Mouse (Mus musculus) limb, embryonic 11.5 days (tissue): Measurements from ENCODE around the gene Lin54. TPM values are rescaled to one million over a fixed set of nuclear protein-coding genes. Genes with fewer than 3 reads are reported as not detected.

ENCODE experiments used
- ATAC-seq: fragments of 200-750 bp; cut with Nextera tagmentation; 2 replicates; pipeline ENCODE4 v1.8.0; 2017; ENCODE audit warnings: low read depth; ENCODE audit not compliant: insufficient number of reproducible peaks, low FRiP score, low TSS enrichment
- DNase-seq: peaks from one replicate; pipeline ENCODE4 v3.0.0-alpha.2; 2015; ENCODE audit warnings: low spot score
- H3K27ac ChIP-seq: fragments of 300-500 bp; sonication (generic); replicated peaks from 2 replicates; pipeline ENCODE4 v1.5.1; 2014; ENCODE audit warnings: low read depth, mild to moderate bottlenecking, low read length
- H3K27me3 ChIP-seq: fragments of 300-500 bp; sonication (generic); 2 replicates; pipeline ENCODE4 v1.6.1; 2014; ENCODE audit warnings: mild to moderate bottlenecking, low read length, mixed read lengths; ENCODE audit not compliant: control insufficient read depth, insufficient read depth
- H3K36me3 ChIP-seq: fragments of 300-500 bp; sonication (generic); 2 replicates; pipeline ENCODE4 v1.6.1; 2014; ENCODE audit warnings: mild to moderate bottlenecking, low read length, moderate library complexity, mixed read lengths; ENCODE audit not compliant: control insufficient read depth, insufficient read depth
- H3K4me1 ChIP-seq: fragments of 300-500 bp; sonication (generic); 2 replicates; pipeline ENCODE4 v1.6.1; 2014; ENCODE audit warnings: low read length, mixed read lengths; ENCODE audit not compliant: control insufficient read depth, insufficient read depth
- H3K4me2 ChIP-seq: fragments of 300-500 bp; sonication (generic); 2 replicates; pipeline ENCODE4 v1.6.1; 2014; ENCODE audit warnings: low read depth, mild to moderate bottlenecking, moderate library complexity; ENCODE audit not compliant: severe bottlenecking
- H3K4me3 ChIP-seq: fragments of 300-500 bp; sonication (generic); 2 replicates; pipeline ENCODE4 v1.5.1; 2014; ENCODE audit warnings: low read depth, low read length
- H3K9ac ChIP-seq: fragments of 300-500 bp; sonication (generic); 2 replicates; pipeline ENCODE4 v1.6.1; 2014; ENCODE audit warnings: mild to moderate bottlenecking, low read length
- H3K9me3 ChIP-seq: fragments of 300-500 bp; sonication (generic); 2 replicates; pipeline ENCODE4 v1.6.1; 2016; ENCODE audit warnings: low read length; ENCODE audit not compliant: control insufficient read depth
- WGBS: fragments of 180-500 bp; shearing (Covaris S2); extraction: QIAGEN DNeasy Blood & Tissue Kit; methylation state at CpG from one replicate; pipeline ENCODE4 v1.1.7; 2014; 5-methylcytosine and 5-hydroxymethylcytosine counted together
- microRNA-seq: library from miRNA; unstranded; fragments of <30 nt; microRNA quantifications from one replicate; pipeline ENCODE4, GENCODE M21; 2016
- polyA plus RNA-seq: library from polyadenylated mRNA; unstranded; fragments of >200 nt; fragmentation: Nextera tagmentation; extraction: Ambion mirVana; gene quantifications from 2 replicates; pipeline ENCODE4 v1.2.1, GENCODE M21; 2014

The Lin54 gene
- polyA plus RNA-seq, 1 experiment from 2014 or later = 16.1 TPM

- DNase-seq (no peak), ATAC-seq (no peak)
- H3K36me3 ChIP-seq = no peaks in the 10 kb centered on the region; the same call in 1 of the 2 replicates
- H3K4me1 ChIP-seq = 0 out of 2 replicates have a peak, but pooled peaks cover 3% of the 10 kb centered on the region
- H3K9me3 ChIP-seq = no peaks in the 10 kb centered on the region
- 92% methylated on average over 3 of the region's 3 CpGs for WGBS
- H3K27me3 ChIP-seq = no peaks in the 10 kb centered on the region
- H3K9ac ChIP-seq = no peak overlapping the region
- H3K27ac ChIP-seq = no peak overlapping the region
- H3K4me2 ChIP-seq = no peak overlapping the region
- H3K4me3 ChIP-seq = no peak overlapping the region
Measured at GRCm38 (mm10) chr5:100412886-100413285, 87.6 kb downstream of the Lin54 start.

GRCm38 (mm10) chr5:100410281-100410680 is 90.2 kb downstream of the Lin54 start:
- WGBS = 89% methylated on average over 5 of the region's 5 CpGs
- ATAC-seq = no peak
- no peak overlapping the region for H3K9ac ChIP-seq
- no peaks in the 10 kb centered on the region for H3K27me3 ChIP-seq
- no peaks in the 10 kb centered on the region for H3K4me1 ChIP-seq
- H3K9me3 ChIP-seq = no peaks in the 10 kb centered on the region
- H3K4me2 ChIP-seq = no peak overlapping the region
- no peak overlapping the region for H3K27ac ChIP-seq
- peaks cover 2% of the 10 kb centered on the region; the same call in 1 of the 2 replicates for H3K36me3 ChIP-seq
- DNase-seq = no peak
- H3K4me3 ChIP-seq = no peak overlapping the region

- peaks cover 8% of the 10 kb centered on the region for H3K36me3 ChIP-seq
- ATAC-seq = no peak
- H3K4me3 ChIP-seq = no peak overlapping the region
- no peak for DNase-seq
- no peak overlapping the region for H3K9ac ChIP-seq
- WGBS = 92% methylated on average over 5 of the region's 5 CpGs
- no peaks in the 10 kb centered on the region for H3K9me3 ChIP-seq
- no peak overlapping the region for H3K4me2 ChIP-seq
- H3K4me1 ChIP-seq = no peaks in the 10 kb centered on the region
- no peak overlapping the region for H3K27ac ChIP-seq
- no peaks in the 10 kb centered on the region for H3K27me3 ChIP-seq
Measured at GRCm38 (mm10) chr5:100408485-100408884, 92.0 kb downstream of the Lin54 start.

GRCm38 (mm10) chr5:100396753-100397152 is 103.7 kb downstream of the Lin54 start:
- Histone ChIP-seq H3K27me3 (no peaks in the 10 kb centered on the region), H3K36me3 (peaks cover 30% of the 10 kb centered on the region; the same call in 1 of the 2 replicates), H3K4me3 (no peak overlapping the region), H3K9me3 (no peaks in the 10 kb centered on the region), H3K4me1 (no peaks in the 10 kb centered on the region), H3K9ac (no peak overlapping the region), H3K4me2 (no peak overlapping the region), H3K27ac (no peak overlapping the region)
- ATAC-seq (no peak), DNase-seq (no peak)
- WGBS = 96% methylated on average over 3 of the region's 3 CpGs

GRCm38 (mm10) chr5:100393681-100394080 is 106.8 kb downstream of the Lin54 start:
- H3K4me1 ChIP-seq = no peaks in the 10 kb centered on the region
- no peak overlapping the region for H3K4me3 ChIP-seq
- no peaks in the 10 kb centered on the region for H3K9me3 ChIP-seq
- DNase-seq (no peak), ATAC-seq (no peak)
- peaks cover 23% of the 10 kb centered on the region; the same call in 1 of the 2 replicates for H3K36me3 ChIP-seq
- no peak overlapping the region for H3K27ac ChIP-seq
- H3K27me3 ChIP-seq = no peaks in the 10 kb centered on the region
- no peak overlapping the region for H3K9ac ChIP-seq
- WGBS = 93% methylated on average over 3 of the region's 3 CpGs
- no peak overlapping the region for H3K4me2 ChIP-seq

GRCm38 (mm10) chr5:100392436-100392955 is 107.9 kb downstream of the Lin54 start:
- ATAC-seq (no peak), DNase-seq (no peak)
- Histone ChIP-seq H3K4me2 (no peak overlapping the region), H3K36me3 (peaks cover 21% of the 10 kb centered on the region; the same call in 1 of the 2 replicates), H3K27me3 (no peaks in the 10 kb centered on the region), H3K9me3 (no peaks in the 10 kb centered on the region), H3K9ac (no peak overlapping the region), H3K27ac (no peak overlapping the region), H3K4me1 (no peaks in the 10 kb centered on the region), H3K4me3 (no peak overlapping the region)
- 94% methylated on average over 20 of the region's 20 CpGs for WGBS

Small RNA genes lying within 50 kb of the gene (microRNA-seq; reads per million reads assigned to microRNA genes)
- not detected for gene Gm23222

Other genes starting within 250 kb of the Lin54 start
- 136 and 149 TPM in 2 replicates for gene Sec31a, start 84.4 kb downstream of the Lin54 start, polyA plus RNA-seq
- gene Cops4, start 17.7 kb upstream of the Lin54 start, polyA plus RNA-seq = 254 TPM in 2 replicates
- gene Plac8, start 71.6 kb upstream of the Lin54 start, polyA plus RNA-seq = 2.7 and 3.1 TPM in 2 replicates
- 56.4 and 62.4 TPM in 2 replicates for gene Coq2, start 174.5 kb upstream of the Lin54 start, polyA plus RNA-seq
- 1.5 and 2.1 TPM in 2 replicates for gene Hpse, start 219.1 kb upstream of the Lin54 start, polyA plus RNA-seq